9 mouse cellular contexts compared by ENCODE assay signal in genomic region chr8:128358406-128358755, GRCm38 (mm10). TPM values are rescaled to one million over a fixed set of nuclear protein-coding genes. Genes with fewer than 3 reads are reported as not detected.
DNase-seq lines count a peak whose midpoint lies in the region; ATAC-seq and TF ChIP-seq lines count a peak whose summit lies in the region.
"Had no signal": no experiment of that assay in that cellular context is flagged by ENCODE, and none has a peak within 500 bp of the region (broad histone marks: within the 10 kb centered on the region; RNA-seq: fewer than 3 reads in every experiment).

Gene Nrp1, plus strand, starts transcription at chr8:128358604.

- H3K4me1 ChIP-seq in bone marrow, adult 2 months (ENCODE audit: control insufficient read depth, insufficient read depth, low read length) = no peaks in the 10 kb centered on the region; the same call in 1 of the 2 replicates
- H3K4me1 ChIP-seq in hindbrain, postnatal 0 days (ENCODE audit: insufficient read depth, low read length) = peaks cover 2% of the 10 kb centered on the region; the same call in 1 of the 2 replicates
- H3K4me1 ChIP-seq in spleen, adult 2 months (ENCODE audit: control insufficient read depth, insufficient read depth, insufficient read length) = peaks cover 3% of the 10 kb centered on the region; the same call in 1 of the 2 replicates

- no peak for TF ChIP-seq POLR2A in bone marrow, adult 2 months (IDR thresholded peaks at IDR 0.05; ENCODE audit: borderline replicate concordance, control insufficient read depth, low read depth, low read length)
- TF ChIP-seq POLR2A in spleen, adult 2 months (IDR thresholded peaks at IDR 0.05; ENCODE audit: low read depth, low read length) = no peak

- WGBS in bone marrow, adult 2 months = 1% methylated on average over 21 of the region's 21 CpGs
- WGBS in hindbrain, postnatal 0 days = under 1% methylated on average over 21 of the region's 21 CpGs
- WGBS in spleen, adult 2 months = under 1% methylated on average over 21 of the region's 21 CpGs

- peak within 1 kb of the TSS; percentile 100 for H3K4me2 ChIP-seq in hindbrain, postnatal 0 days (ENCODE audit: low read depth, low read length)

- TF ChIP-seq CTCF in bone marrow, adult 2 months (IDR thresholded peaks at IDR 0.05; ENCODE audit: control insufficient read depth, insufficient read depth, low read length) = no peak
- no peak for TF ChIP-seq CTCF in hindbrain, postnatal 0 days (IDR thresholded peaks at IDR 0.05; ENCODE audit: low read depth)
- no peak for TF ChIP-seq CTCF in spleen, adult 2 months (IDR thresholded peaks at IDR 0.05; ENCODE audit: extremely low read depth, insufficient read depth, insufficient read length, insufficient replicate concordance)

- H3K4me3 ChIP-seq in bone marrow, adult 2 months (replicated peaks; ENCODE audit: control insufficient read depth, low read depth, low read length) = peak within 1 kb of the TSS; percentile 82
- peak within 1 kb of the TSS; percentile 82 for H3K4me3 ChIP-seq in hindbrain, postnatal 0 days (ENCODE audit: low read length)
- H3K4me3 ChIP-seq in spleen, adult 2 months (ENCODE audit: extremely low read depth, insufficient read depth, insufficient read length) = peak within 1 kb of the TSS; percentile 51

- intact Hi-C loops in left cerebral cortex, postnatal 36 days (cut with DNase I) = loop anchor here (2.0 to 5.0 kb wide), 4 partner anchors 326 to 1168 kb away; no protein-coding TSS in a partner anchor

- no peaks in the 10 kb centered on the region for H3K9me3 ChIP-seq in hindbrain, postnatal 0 days (ENCODE audit: low read length)
- H3K9me3 ChIP-seq: G1E had no signal

- H3K9ac ChIP-seq in hindbrain, postnatal 0 days (replicated peaks; ENCODE audit: low read length) = peak within 1 kb of the TSS; percentile 77

- H3K27ac ChIP-seq in bone marrow, adult 2 months (ENCODE audit: control insufficient read depth, insufficient read depth, low read depth, low read length, poor library complexity) = peak within 1 kb of the TSS; percentile 66
- peak within 1 kb of the TSS; percentile 85 for H3K27ac ChIP-seq in hindbrain, postnatal 0 days
- H3K27ac ChIP-seq in spleen, adult 2 months (ENCODE audit: insufficient read depth, low read length) = peak within 1 kb of the TSS; percentile 57

- ATAC-seq in hindbrain, postnatal 0 days = peak; percentile 24
- 0 out of 2 replicates have a peak, but pooled peaks have one; percentile 12 for ATAC-seq in megakaryocyte-erythroid progenitor cell, adult 5-6 weeks (replicated peaks; ENCODE audit: low FRiP score, low TSS enrichment, poor library complexity, severe bottlenecking)

- no peaks in the 10 kb centered on the region for H3K27me3 ChIP-seq in hindbrain, postnatal 0 days (ENCODE audit: insufficient read depth, low read length)
- H3K27me3 ChIP-seq in spleen, adult 2 months (ENCODE audit: control insufficient read depth, insufficient read depth, low read length) = peaks cover 3% of the 10 kb centered on the region; the same call in 1 of the 2 replicates

- peak; percentile 47 to 53 for DNase-seq in cerebellum, postnatal 10 days
- DNase-seq in cerebellum, adult 8-10 months = no peak
- DNase-seq in gastrocnemius, postnatal 10 days = peak; percentile 51
- DNase-seq in hindbrain, postnatal 0 days (ENCODE audit: low spot score) = peak; percentile 38
- DNase-seq in left cerebral cortex, postnatal 36 days (ENCODE audit: low spot score in 2 of 2) = peak in 1 of 2 experiments; percentile 63
- peak in 1 of 2 experiments; percentile 3 for DNase-seq in spleen, adult 2 months (ENCODE audit: low read depth in 1 of 2, low spot score in 2 of 2)

- H3K36me3 ChIP-seq in hindbrain, postnatal 0 days (ENCODE audit: insufficient read depth, low read length) = no peaks in the 10 kb centered on the region
- no peaks in the 10 kb centered on the region for H3K36me3 ChIP-seq in spleen, adult 2 months (ENCODE audit: control insufficient read depth, insufficient read depth, low read length)
- H3K36me3 ChIP-seq: G1E had no signal

RNA-seq across cellular contexts. Expression of gene Nrp1, which starts in this region (rescaled TPM):
- polyA plus RNA-seq in bone marrow, adult 2 months (2011; ENCODE audit: insufficient read depth, insufficient read length, low replicate concordance, missing spikeins) = 3.1 and 6.0 TPM in 2 replicates
- 10 to 100 TPM; 60.4 to 72.9 TPM for total RNA-seq in gastrocnemius, postnatal 10 days (2021)
- total RNA-seq in hindbrain, postnatal 0 days (2014; rRNA removed) = 50.4 and 51.0 TPM in 2 replicates
- polyA plus RNA-seq in hindbrain, postnatal 0 days (2015; fragmentation: Nextera tagmentation; extraction: Ambion mirVana) = 43.6 and 44.3 TPM in 2 replicates
- total RNA-seq in left cerebral cortex, postnatal 36 days (2021) = 10 to 100 TPM; 25.1 to 25.3 TPM
- total RNA-seq in megakaryocyte-erythroid progenitor cell, adult 5-6 weeks (2014; fragmentation: Nextera tagmentation) = 0.15 and 0.20 TPM in 2 replicates
- total RNA-seq in megakaryocyte-erythroid progenitor cell, adult 5-6 weeks (2017) = 0.23 and 0.76 TPM in 2 replicates
- polyA plus RNA-seq in spleen, adult 2 months (2012; rRNA removed) = 8.1 and 9.1 TPM in 2 replicates
- polyA plus RNA-seq: G1E had no signal

Comparison
In these comparisons a context has a peak if more than half of its experiments do, and no peak if none do; other contexts are left out.
1. RNA of gene Nrp1 (total RNA-seq): 60.4 to 72.9 TPM in gastrocnemius, postnatal 10 days, 50.4 to 51.0 TPM in hindbrain, postnatal 0 days and 25.1 to 25.3 TPM in left cerebral cortex, postnatal 36 days; 0.15 to 0.76 TPM in megakaryocyte-erythroid progenitor cell, adult 5-6 weeks; every median in the first group is over 10 times any median in the second.
2. Peak in ATAC-seq in megakaryocyte-erythroid progenitor cell, adult 5-6 weeks; RNA of the gene not detected or under 1 TPM.
3. Peak in every context shown above with its lines, with median percentiles within 50 percentile points of each other: H3K27ac ChIP-seq and H3K4me3 ChIP-seq.